Mouse (Mus musculus): ENCODE measurements around the gene Adora1. TPM values are rescaled to one million over a fixed set of nuclear protein-coding genes. Genes with fewer than 3 reads are reported as not detected.

The Adora1 gene
- polyA plus RNA-seq (2014; fragmentation: Nextera tagmentation; extraction: Ambion mirVana): 1.5 and 1.8 TPM in 2 replicates

GRCm38 (mm10) chr1:134235391-134235921, at the start of gene Adora1:
Adora1 (minus strand) TSS chr1:134235431.
- H3K36me3 ChIP-seq (ENCODE audit: control insufficient read depth, insufficient read depth, low read length): no peaks in the 10 kb centered on the region
- 0 out of 2 replicates have a peak, but pooled peaks have one; percentile 10 for ATAC-seq (ENCODE audit: low read depth)
- H3K4me2 ChIP-seq (ENCODE audit: low read depth, low read length): peak within 1 kb of the TSS; percentile 92
- peak within 1 kb of the TSS; percentile 47 for H3K4me3 ChIP-seq (ENCODE audit: low read depth, low read length)
- peaks cover 10% of the 10 kb centered on the region; the same call in 1 of the 2 replicates for H3K4me1 ChIP-seq (ENCODE audit: control insufficient read depth, insufficient read depth, low read length)
- no peak within 1 kb of the TSS for H3K27ac ChIP-seq (replicated peaks; ENCODE audit: low read depth, low read length)
- WGBS: 1% methylated on average over 17 of the region's 37 CpGs
- peaks cover 35% of the 10 kb centered on the region for H3K27me3 ChIP-seq (replicated peaks; ENCODE audit: control insufficient read depth, insufficient read depth, low read length)
- peak within 1 kb of the TSS; percentile 45 for H3K9ac ChIP-seq (ENCODE audit: low read depth, low read length)
- H3K9me3 ChIP-seq (ENCODE audit: control insufficient read depth, low read length): no peaks in the 10 kb centered on the region
- no peak for DNase-seq (ENCODE audit: low spot score)

- no peak for DNase-seq (ENCODE audit: low spot score)
- no peak for ATAC-seq (ENCODE audit: low read depth)
- Histone ChIP-seq H3K4me1 (ENCODE audit: control insufficient read depth, insufficient read depth, low read length) (no peaks in the 10 kb centered on the region), H3K36me3 (ENCODE audit: control insufficient read depth, insufficient read depth, low read length) (no peaks in the 10 kb centered on the region), H3K9ac (ENCODE audit: low read depth, low read length) (no peak overlapping the region), H3K27me3 (replicated peaks; ENCODE audit: control insufficient read depth, insufficient read depth, low read length) (no peaks in the 10 kb centered on the region), H3K9me3 (ENCODE audit: control insufficient read depth, low read length) (no peaks in the 10 kb centered on the region), H3K4me2 (ENCODE audit: low read depth, low read length) (no peak overlapping the region), H3K27ac (replicated peaks; ENCODE audit: low read depth, low read length) (no peak overlapping the region), H3K4me3 (ENCODE audit: low read depth, low read length) (no peak overlapping the region)
- WGBS: 50% methylated on average over 1 of the region's 1 CpGs
Observed at GRCm38 (mm10) chr1:134283108-134283507, 47.9 kb upstream of the Adora1 start.

- Histone ChIP-seq H3K9ac (ENCODE audit: low read depth, low read length) (no peak overlapping the region), H3K36me3 (ENCODE audit: control insufficient read depth, insufficient read depth, low read length) (no peaks in the 10 kb centered on the region), H3K4me3 (ENCODE audit: low read depth, low read length) (no peak overlapping the region), H3K27me3 (replicated peaks; ENCODE audit: control insufficient read depth, insufficient read depth, low read length) (no peaks in the 10 kb centered on the region), H3K9me3 (ENCODE audit: control insufficient read depth, low read length) (no peaks in the 10 kb centered on the region), H3K4me2 (ENCODE audit: low read depth, low read length) (no peak overlapping the region), H3K27ac (replicated peaks; ENCODE audit: low read depth, low read length) (no peak overlapping the region), H3K4me1 (ENCODE audit: control insufficient read depth, insufficient read depth, low read length) (no peaks in the 10 kb centered on the region)
- no peak for ATAC-seq (ENCODE audit: low read depth)
- WGBS: 70% methylated on average over 3 of the region's 3 CpGs
- DNase-seq (ENCODE audit: low spot score): no peak
Observed at GRCm38 (mm10) chr1:134282342-134282741, 47.1 kb upstream of the Adora1 start.

- Histone ChIP-seq H3K9ac (ENCODE audit: low read depth, low read length) (no peak overlapping the region), H3K4me3 (ENCODE audit: low read depth, low read length) (no peak overlapping the region), H3K27ac (replicated peaks; ENCODE audit: low read depth, low read length) (no peak overlapping the region), H3K27me3 (replicated peaks; ENCODE audit: control insufficient read depth, insufficient read depth, low read length) (no peaks in the 10 kb centered on the region), H3K9me3 (ENCODE audit: control insufficient read depth, low read length) (no peaks in the 10 kb centered on the region), H3K4me2 (ENCODE audit: low read depth, low read length) (no peak overlapping the region), H3K4me1 (ENCODE audit: control insufficient read depth, insufficient read depth, low read length) (no peaks in the 10 kb centered on the region), H3K36me3 (ENCODE audit: control insufficient read depth, insufficient read depth, low read length) (no peaks in the 10 kb centered on the region)
- ATAC-seq (ENCODE audit: low read depth): no peak
- 75% methylated on average over 4 of the region's 4 CpGs for WGBS
- DNase-seq (ENCODE audit: low spot score): no peak
Observed at GRCm38 (mm10) chr1:134281563-134281962, 46.3 kb upstream of the Adora1 start.

GRCm38 (mm10) chr1:134280174-134280573, 44.9 kb upstream of the Adora1 start:
- Histone ChIP-seq H3K36me3 (ENCODE audit: control insufficient read depth, insufficient read depth, low read length) (no peaks in the 10 kb centered on the region), H3K4me2 (ENCODE audit: low read depth, low read length) (no peak overlapping the region), H3K9me3 (ENCODE audit: control insufficient read depth, low read length) (no peaks in the 10 kb centered on the region), H3K9ac (ENCODE audit: low read depth, low read length) (no peak overlapping the region), H3K27me3 (replicated peaks; ENCODE audit: control insufficient read depth, insufficient read depth, low read length) (no peaks in the 10 kb centered on the region), H3K4me3 (ENCODE audit: low read depth, low read length) (no peak overlapping the region), H3K4me1 (ENCODE audit: control insufficient read depth, insufficient read depth, low read length) (no peaks in the 10 kb centered on the region), H3K27ac (replicated peaks; ENCODE audit: low read depth, low read length) (no peak overlapping the region)
- no peak for ATAC-seq (ENCODE audit: low read depth)
- DNase-seq (ENCODE audit: low spot score): no peak
- 81% methylated on average over 5 of the region's 5 CpGs for WGBS

- no peaks in the 10 kb centered on the region for H3K9me3 ChIP-seq (ENCODE audit: control insufficient read depth, low read length)
- no peak overlapping the region for H3K27ac ChIP-seq (replicated peaks; ENCODE audit: low read depth, low read length)
- DNase-seq (ENCODE audit: low spot score) (no peak), ATAC-seq (ENCODE audit: low read depth) (no peak)
- no peak overlapping the region for H3K4me2 ChIP-seq (ENCODE audit: low read depth, low read length)
- no peaks in the 10 kb centered on the region for H3K36me3 ChIP-seq (ENCODE audit: control insufficient read depth, insufficient read depth, low read length)
- H3K9ac ChIP-seq (ENCODE audit: low read depth, low read length): no peak overlapping the region
- WGBS: 70% methylated on average over 7 of the region's 7 CpGs
- no peaks in the 10 kb centered on the region for H3K4me1 ChIP-seq (ENCODE audit: control insufficient read depth, insufficient read depth, low read length)
- no peak overlapping the region for H3K4me3 ChIP-seq (ENCODE audit: low read depth, low read length)
- no peaks in the 10 kb centered on the region for H3K27me3 ChIP-seq (replicated peaks; ENCODE audit: control insufficient read depth, insufficient read depth, low read length)
Observed at GRCm38 (mm10) chr1:134276823-134277222, 41.6 kb upstream of the Adora1 start.

GRCm38 (mm10) chr1:134275616-134276464, 40.6 kb upstream of the Adora1 start:
- peak; percentile 50 for ATAC-seq (ENCODE audit: low read depth)
- 66% methylated on average over 13 of the region's 13 CpGs for WGBS

GRCm38 (mm10) chr1:134274483-134274920, 39.3 kb upstream of the Adora1 start:
- DNase-seq (ENCODE audit: low spot score) (no peak), ATAC-seq (ENCODE audit: low read depth) (no peak)
- Histone ChIP-seq H3K36me3 (ENCODE audit: control insufficient read depth, insufficient read depth, low read length) (no peaks in the 10 kb centered on the region), H3K27ac (replicated peaks; ENCODE audit: low read depth, low read length) (no peak overlapping the region), H3K4me3 (ENCODE audit: low read depth, low read length) (no peak overlapping the region), H3K4me1 (ENCODE audit: control insufficient read depth, insufficient read depth, low read length) (no peaks in the 10 kb centered on the region), H3K9ac (ENCODE audit: low read depth, low read length) (no peak overlapping the region), H3K27me3 (replicated peaks; ENCODE audit: control insufficient read depth, insufficient read depth, low read length) (no peaks in the 10 kb centered on the region), H3K4me2 (ENCODE audit: low read depth, low read length) (no peak overlapping the region), H3K9me3 (ENCODE audit: control insufficient read depth, low read length) (no peaks in the 10 kb centered on the region)
- 82% methylated on average over 6 of the region's 7 CpGs for WGBS

More at GRCm38 (mm10) chr1:134275616-134276464, 40.6 kb upstream of the Adora1 start:
- Histone ChIP-seq H3K27me3 (replicated peaks; ENCODE audit: control insufficient read depth, insufficient read depth, low read length) (no peaks in the 10 kb centered on the region), H3K4me3 (ENCODE audit: low read depth, low read length) (no peak overlapping the region), H3K4me2 (ENCODE audit: low read depth, low read length) (no peak overlapping the region), H3K9ac (ENCODE audit: low read depth, low read length) (no peak overlapping the region), H3K9me3 (ENCODE audit: control insufficient read depth, low read length) (no peaks in the 10 kb centered on the region), H3K4me1 (ENCODE audit: control insufficient read depth, insufficient read depth, low read length) (no peaks in the 10 kb centered on the region), H3K27ac (replicated peaks; ENCODE audit: low read depth, low read length) (no peak overlapping the region), H3K36me3 (ENCODE audit: control insufficient read depth, insufficient read depth, low read length) (no peaks in the 10 kb centered on the region)
- DNase-seq (ENCODE audit: low spot score): no peak
